Mouse (Mus musculus): ENCODE measurements around the gene Olfr1023.

The Olfr1023 gene

GRCm38 (mm10) chr2:85885340-85885739 is at the start of gene Olfr1023:
Gene Olfr1023 (plus strand): TSS chr2:85885640.
- no peak for DNase-seq

GRCm38 (mm10) chr2:85845383-85845782 is 40.1 kb upstream of the Olfr1023 start, which contains the start of gene Olfr1019:
Gene Olfr1019 (minus strand): TSS chr2:85845483.
- no peak for DNase-seq

- DNase-seq = no peak
Measured at GRCm38 (mm10) chr2:85846730-85847129, 38.7 kb upstream of the Olfr1023 start, which contains the start of gene Olfr1020. Gene Olfr1020 (plus strand): TSS chr2:85847030.

GRCm38 (mm10) chr2:85868294-85868693 is 17.1 kb upstream of the Olfr1023 start, which contains the start of gene Olfr1022:
Gene Olfr1022 (plus strand): TSS chr2:85868594.
- DNase-seq = no peak

GRCm38 (mm10) chr2:85904952-85905351 is 19.5 kb downstream of the Olfr1023 start, which contains the start of gene Olfr1024:
Gene Olfr1024 (minus strand): TSS chr2:85905052.
- no peak for DNase-seq

GRCm38 (mm10) chr2:85913197-85913596 is 27.8 kb downstream of the Olfr1023 start:
- DNase-seq = no peak

- no peak for DNase-seq
Measured at GRCm38 (mm10) chr2:85914893-85915292, 29.5 kb downstream of the Olfr1023 start, which contains the start of gene Olfr1025-ps1. Gene Olfr1025-ps1 (plus strand): TSS chr2:85915193.

GRCm38 (mm10) chr2:85921258-85921657 is 35.8 kb downstream of the Olfr1023 start, which contains the start of gene Olfr1026:
Gene Olfr1026 (plus strand): TSS chr2:85921558.
- no peak for DNase-seq
